Mouse (Mus musculus): ENCODE measurements at regions not wholly inside any gene's neighbourhood (a gene's known extent, or its start where the extent isn't known, plus 50 kb on each side); places are given as distances from the start of the nearest gene placed in this dataset.

GRCm38 (mm10) chr10:44685215-44685614 is 156.9 kb upstream of the Prdm1 start:
- WGBS: 55% methylated on average over 3 of the region's 3 CpGs
- Histone ChIP-seq H3K27ac (ENCODE audit: low read length) (no peak overlapping the region), H3K9ac (ENCODE audit: low read length) (no peak overlapping the region), H3K27me3 (ENCODE audit: control insufficient read depth, insufficient read depth, low read length) (no peaks in the 10 kb centered on the region), H3K36me3 (ENCODE audit: control insufficient read depth, insufficient read depth) (no peaks in the 10 kb centered on the region), H3K4me3 (ENCODE audit: low read length) (no peak overlapping the region), H3K4me1 (ENCODE audit: control insufficient read depth, insufficient read depth, low read length) (no peaks in the 10 kb centered on the region), H3K9me3 (replicated peaks; ENCODE audit: control insufficient read depth, low read length) (no peaks in the 10 kb centered on the region), H3K4me2 (ENCODE audit: low read depth, low read length) (no peak overlapping the region)
- ATAC-seq (replicated peaks; ENCODE audit: extremely low read depth, insufficient read depth, low FRiP score): no peak

GRCm38 (mm10) chr10:44676506-44676905 is 148.2 kb upstream of the Prdm1 start:
- no peak overlapping the region for H3K27ac ChIP-seq (ENCODE audit: low read length)
- 62% methylated on average over 3 of the region's 3 CpGs for WGBS
- ATAC-seq (replicated peaks; ENCODE audit: extremely low read depth, insufficient read depth, low FRiP score): no peak
- no peaks in the 10 kb centered on the region for H3K27me3 ChIP-seq (ENCODE audit: control insufficient read depth, insufficient read depth, low read length)
- no peak overlapping the region for H3K9ac ChIP-seq (ENCODE audit: low read length)
- no peaks in the 10 kb centered on the region for H3K4me1 ChIP-seq (ENCODE audit: control insufficient read depth, insufficient read depth, low read length)
- H3K4me3 ChIP-seq (ENCODE audit: low read length): no peak overlapping the region
- no peaks in the 10 kb centered on the region for H3K9me3 ChIP-seq (replicated peaks; ENCODE audit: control insufficient read depth, low read length)
- H3K4me2 ChIP-seq (ENCODE audit: low read depth, low read length): no peak overlapping the region
- H3K36me3 ChIP-seq (ENCODE audit: control insufficient read depth, insufficient read depth): no peaks in the 10 kb centered on the region

GRCm38 (mm10) chr10:44665509-44666144 is 137.3 kb upstream of the Prdm1 start:
- H3K9ac ChIP-seq (ENCODE audit: low read length): no peak overlapping the region
- H3K9me3 ChIP-seq (replicated peaks; ENCODE audit: control insufficient read depth, low read length): no peaks in the 10 kb centered on the region
- ATAC-seq (replicated peaks; ENCODE audit: extremely low read depth, insufficient read depth, low FRiP score): no peak
- H3K27ac ChIP-seq (ENCODE audit: low read length): no peak overlapping the region
- H3K27me3 ChIP-seq (ENCODE audit: control insufficient read depth, insufficient read depth, low read length): no peaks in the 10 kb centered on the region
- H3K4me2 ChIP-seq (ENCODE audit: low read depth, low read length): no peak overlapping the region
- no peak overlapping the region for H3K4me3 ChIP-seq (ENCODE audit: low read length)
- 75% methylated on average over 4 of the region's 4 CpGs for WGBS
- no peaks in the 10 kb centered on the region for H3K36me3 ChIP-seq (ENCODE audit: control insufficient read depth, insufficient read depth)
- H3K4me1 ChIP-seq (ENCODE audit: control insufficient read depth, insufficient read depth, low read length): no peaks in the 10 kb centered on the region

GRCm38 (mm10) chr10:44659499-44659898 is 131.2 kb upstream of the Prdm1 start:
- H3K36me3 ChIP-seq (ENCODE audit: control insufficient read depth, insufficient read depth): no peaks in the 10 kb centered on the region
- no peak overlapping the region for H3K4me2 ChIP-seq (ENCODE audit: low read depth, low read length)
- no peak overlapping the region for H3K4me3 ChIP-seq (ENCODE audit: low read length)
- no peak overlapping the region for H3K9ac ChIP-seq (ENCODE audit: low read length)
- no peaks in the 10 kb centered on the region for H3K4me1 ChIP-seq (ENCODE audit: control insufficient read depth, insufficient read depth, low read length)
- H3K27me3 ChIP-seq (ENCODE audit: control insufficient read depth, insufficient read depth, low read length): no peaks in the 10 kb centered on the region
- no peak overlapping the region for H3K27ac ChIP-seq (ENCODE audit: low read length)
- no peaks in the 10 kb centered on the region for H3K9me3 ChIP-seq (replicated peaks; ENCODE audit: control insufficient read depth, low read length)
- 75% methylated on average over 3 of the region's 3 CpGs for WGBS
- no peak for ATAC-seq (replicated peaks; ENCODE audit: extremely low read depth, insufficient read depth, low FRiP score)

GRCm38 (mm10) chr10:44653761-44654160 is 125.5 kb upstream of the Prdm1 start:
- Histone ChIP-seq H3K9me3 (replicated peaks; ENCODE audit: control insufficient read depth, low read length) (no peaks in the 10 kb centered on the region), H3K27me3 (ENCODE audit: control insufficient read depth, insufficient read depth, low read length) (no peaks in the 10 kb centered on the region), H3K4me2 (ENCODE audit: low read depth, low read length) (no peak overlapping the region), H3K4me1 (ENCODE audit: control insufficient read depth, insufficient read depth, low read length) (no peaks in the 10 kb centered on the region), H3K27ac (ENCODE audit: low read length) (no peak overlapping the region), H3K9ac (ENCODE audit: low read length) (no peak overlapping the region), H3K36me3 (ENCODE audit: control insufficient read depth, insufficient read depth) (no peaks in the 10 kb centered on the region), H3K4me3 (ENCODE audit: low read length) (no peak overlapping the region)
- no peak for ATAC-seq (replicated peaks; ENCODE audit: extremely low read depth, insufficient read depth, low FRiP score)
- WGBS: 55% methylated on average over 5 of the region's 5 CpGs

- H3K27ac ChIP-seq (ENCODE audit: low read length): no peak overlapping the region
- ATAC-seq (replicated peaks; ENCODE audit: extremely low read depth, insufficient read depth, low FRiP score): no peak
- 39% methylated on average over 5 of the region's 5 CpGs for WGBS
These were observed 118.7 kb upstream of the Prdm1 start for GRCm38 (mm10) chr10:44647021-44647420.

GRCm38 (mm10) chr10:44646615-44647014 is 118.3 kb upstream of the Prdm1 start:
- H3K27me3 ChIP-seq (ENCODE audit: control insufficient read depth, insufficient read depth, low read length): no peaks in the 10 kb centered on the region
- H3K9me3 ChIP-seq (replicated peaks; ENCODE audit: control insufficient read depth, low read length): no peaks in the 10 kb centered on the region
- WGBS: 82% methylated on average over 5 of the region's 5 CpGs
- H3K4me2 ChIP-seq (ENCODE audit: low read depth, low read length): no peak overlapping the region
- no peaks in the 10 kb centered on the region for H3K4me1 ChIP-seq (ENCODE audit: control insufficient read depth, insufficient read depth, low read length)
- no peaks in the 10 kb centered on the region for H3K36me3 ChIP-seq (ENCODE audit: control insufficient read depth, insufficient read depth)
- ATAC-seq (replicated peaks; ENCODE audit: extremely low read depth, insufficient read depth, low FRiP score): no peak
- no peak overlapping the region for H3K4me3 ChIP-seq (ENCODE audit: low read length)
- no peak overlapping the region for H3K9ac ChIP-seq (ENCODE audit: low read length)
- H3K27ac ChIP-seq (ENCODE audit: low read length): no peak overlapping the region

More at GRCm38 (mm10) chr10:44647021-44647420, 118.7 kb upstream of the Prdm1 start:
- H3K27me3 ChIP-seq (ENCODE audit: control insufficient read depth, insufficient read depth, low read length): no peaks in the 10 kb centered on the region
- H3K9ac ChIP-seq (ENCODE audit: low read length): no peak overlapping the region
- no peaks in the 10 kb centered on the region for H3K9me3 ChIP-seq (replicated peaks; ENCODE audit: control insufficient read depth, low read length)
- H3K4me3 ChIP-seq (ENCODE audit: low read length): no peak overlapping the region
- H3K4me2 ChIP-seq (ENCODE audit: low read depth, low read length): no peak overlapping the region
- no peaks in the 10 kb centered on the region for H3K4me1 ChIP-seq (ENCODE audit: control insufficient read depth, insufficient read depth, low read length)
- H3K36me3 ChIP-seq (ENCODE audit: control insufficient read depth, insufficient read depth): no peaks in the 10 kb centered on the region

GRCm38 (mm10) chr10:44641616-44642015 is 113.3 kb upstream of the Prdm1 start:
- Histone ChIP-seq H3K4me3 (ENCODE audit: low read length) (no peak overlapping the region), H3K9me3 (replicated peaks; ENCODE audit: control insufficient read depth, low read length) (no peaks in the 10 kb centered on the region), H3K27ac (ENCODE audit: low read length) (no peak overlapping the region), H3K4me1 (ENCODE audit: control insufficient read depth, insufficient read depth, low read length) (no peaks in the 10 kb centered on the region), H3K4me2 (ENCODE audit: low read depth, low read length) (no peak overlapping the region), H3K9ac (ENCODE audit: low read length) (no peak overlapping the region), H3K36me3 (ENCODE audit: control insufficient read depth, insufficient read depth) (no peaks in the 10 kb centered on the region), H3K27me3 (ENCODE audit: control insufficient read depth, insufficient read depth, low read length) (no peaks in the 10 kb centered on the region)
- 85% methylated on average over 2 of the region's 2 CpGs for WGBS
- ATAC-seq (replicated peaks; ENCODE audit: extremely low read depth, insufficient read depth, low FRiP score): no peak

GRCm38 (mm10) chr10:44640620-44641019 is 112.3 kb upstream of the Prdm1 start:
- Histone ChIP-seq H3K27ac (ENCODE audit: low read length) (no peak overlapping the region), H3K36me3 (ENCODE audit: control insufficient read depth, insufficient read depth) (no peaks in the 10 kb centered on the region), H3K27me3 (ENCODE audit: control insufficient read depth, insufficient read depth, low read length) (no peaks in the 10 kb centered on the region), H3K4me2 (ENCODE audit: low read depth, low read length) (no peak overlapping the region), H3K9ac (ENCODE audit: low read length) (no peak overlapping the region), H3K4me1 (ENCODE audit: control insufficient read depth, insufficient read depth, low read length) (no peaks in the 10 kb centered on the region), H3K9me3 (replicated peaks; ENCODE audit: control insufficient read depth, low read length) (no peaks in the 10 kb centered on the region), H3K4me3 (ENCODE audit: low read length) (no peak overlapping the region)
- 85% methylated on average over 8 of the region's 8 CpGs for WGBS
- ATAC-seq (replicated peaks; ENCODE audit: extremely low read depth, insufficient read depth, low FRiP score): no peak
